Mouse (Mus musculus) heart, embryonic 12.5 days (tissue): ENCODE measurements around the gene Tbc1d10b. TPM values are rescaled to one million over a fixed set of nuclear protein-coding genes. Genes with fewer than 3 reads are reported as not detected.
A peak's percentile ranks its signal among the peaks of the same experiment; 100 is the strongest.

Experiments
- ATAC-seq: fragments of 200-750 bp; cut with Nextera tagmentation; 2 replicates; pipeline ENCODE4 v1.8.0; 2017; ENCODE audit warnings: moderate TSS enrichment, moderate library complexity; ENCODE audit not compliant: insufficient number of reproducible peaks, low FRiP score
- H3K27ac ChIP-seq: fragments of 300-500 bp; sonication (generic); 2 replicates; pipeline ENCODE4 v1.5.1; 2016; ENCODE audit warnings: mild to moderate bottlenecking, moderate library complexity; ENCODE audit not compliant: poor library complexity, severe bottlenecking
- H3K27me3 ChIP-seq: fragments of 300-500 bp; sonication (generic); replicated peaks from 2 replicates; pipeline ENCODE4 v1.6.1; 2016; ENCODE audit warnings: mild to moderate bottlenecking, moderate library complexity
- H3K36me3 ChIP-seq: fragments of 300-500 bp; sonication (generic); 2 replicates; pipeline ENCODE4 v1.6.1; 2016; ENCODE audit warnings: mild to moderate bottlenecking, moderate library complexity
- H3K4me1 ChIP-seq: fragments of 300-500 bp; sonication (generic); replicated peaks from 2 replicates; pipeline ENCODE4 v1.6.1; 2016; ENCODE audit warnings: mild to moderate bottlenecking
- H3K4me2 ChIP-seq: fragments of 300-500 bp; sonication (generic); 2 replicates; pipeline ENCODE4 v1.6.1; 2016; ENCODE audit warnings: mild to moderate bottlenecking, moderate library complexity
- H3K4me3 ChIP-seq: fragments of 300-500 bp; sonication (generic); 2 replicates; pipeline ENCODE4 v1.5.1; 2016; ENCODE audit warnings: mild to moderate bottlenecking
- H3K9ac ChIP-seq: fragments of 300-500 bp; sonication (generic); 2 replicates; pipeline ENCODE4 v1.6.1; 2016; ENCODE audit warnings: mild to moderate bottlenecking, moderate library complexity
- H3K9me3 ChIP-seq: fragments of 300-500 bp; sonication (generic); replicated peaks from 2 replicates; pipeline ENCODE4 v1.6.1; 2016; ENCODE audit warnings: mild to moderate bottlenecking, moderate library complexity
- whole genome bisulfite sequencing: fragments of 180-500 bp; shearing (Covaris S2); methylation state at CpG from one replicate; pipeline ENCODE4 v1.1.7; 2016; 5-methylcytosine and 5-hydroxymethylcytosine counted together
- polyA plus RNA-seq: library from polyadenylated mRNA; unstranded; fragments of >200 nt; fragmentation: Nextera tagmentation; extraction: Ambion mirVana; gene quantifications from 2 replicates; pipeline ENCODE4 v1.2.1, GENCODE M21; 2016

The Tbc1d10b gene
- polyA plus RNA-seq, 1 experiment from 2014 or later, result 32.3 TPM

GRCm38 (mm10) chr7:127223515-127224478, 15.5 kb upstream of the Tbc1d10b start:
- no peak overlapping the region for H3K9ac ChIP-seq
- H3K27me3 ChIP-seq, result no peaks in the 10 kb centered on the region
- H3K4me1 ChIP-seq, result peaks cover 3% of the 10 kb centered on the region; the same call in 1 of the 2 replicates
- H3K27ac ChIP-seq, result no peak overlapping the region
- H3K4me2 ChIP-seq, result no peak overlapping the region
- 0 out of 2 replicates have a peak, but pooled peaks have one; percentile 36 for ATAC-seq
- no peak overlapping the region for H3K4me3 ChIP-seq
- WGBS, result 74% methylated on average over 6 of the region's 6 CpGs
- no peaks in the 10 kb centered on the region for H3K9me3 ChIP-seq
- H3K36me3 ChIP-seq, result no peaks in the 10 kb centered on the region

GRCm38 (mm10) chr7:127223106-127223505, 14.8 kb upstream of the Tbc1d10b start:
- Histone ChIP-seq H3K9me3 (no peaks in the 10 kb centered on the region), H3K36me3 (no peaks in the 10 kb centered on the region), H3K4me1 (peaks cover 9% of the 10 kb centered on the region), H3K9ac (no peak overlapping the region), H3K27me3 (no peaks in the 10 kb centered on the region), H3K27ac (no peak overlapping the region), H3K4me3 (no peak overlapping the region), H3K4me2 (no peak overlapping the region)
- no peak for ATAC-seq
- 91% methylated on average over 3 of the region's 3 CpGs for WGBS

GRCm38 (mm10) chr7:127220440-127220839, 12.2 kb upstream of the Tbc1d10b start:
- ATAC-seq, result no peak
- H3K4me3 ChIP-seq, result no peak overlapping the region
- WGBS, result 58% methylated on average over 6 of the region's 6 CpGs
- H3K36me3 ChIP-seq, result no peaks in the 10 kb centered on the region
- H3K9ac ChIP-seq, result no peak overlapping the region
- no peak overlapping the region for H3K4me2 ChIP-seq
- H3K27ac ChIP-seq, result no peak overlapping the region
- no peaks in the 10 kb centered on the region for H3K27me3 ChIP-seq
- peaks cover 29% of the 10 kb centered on the region for H3K4me1 ChIP-seq
- no peaks in the 10 kb centered on the region for H3K9me3 ChIP-seq

GRCm38 (mm10) chr7:127218670-127219069, 10.4 kb upstream of the Tbc1d10b start:
- H3K9ac ChIP-seq, result no peak overlapping the region
- peak overlapping the region; percentile 76 for H3K27ac ChIP-seq
- no peaks in the 10 kb centered on the region for H3K36me3 ChIP-seq
- no peak overlapping the region for H3K4me2 ChIP-seq
- no peaks in the 10 kb centered on the region for H3K9me3 ChIP-seq
- 0 out of 2 replicates have a peak, but pooled peaks have one; percentile 15 for ATAC-seq
- peaks cover 43% of the 10 kb centered on the region for H3K4me1 ChIP-seq
- no peaks in the 10 kb centered on the region for H3K27me3 ChIP-seq
- 84% methylated on average over 4 of the region's 4 CpGs for WGBS
- H3K4me3 ChIP-seq, result no peak overlapping the region

- no peak overlapping the region for H3K9ac ChIP-seq
- 56% methylated on average over 10 of the region's 10 CpGs for WGBS
- H3K4me3 ChIP-seq, result no peak overlapping the region
Measured at GRCm38 (mm10) chr7:127217901-127218642, 9.8 kb upstream of the Tbc1d10b start.

GRCm38 (mm10) chr7:127217475-127217874, 9.2 kb upstream of the Tbc1d10b start:
- Histone ChIP-seq H3K4me1 (peaks cover 43% of the 10 kb centered on the region), H3K9ac (no peak overlapping the region), H3K27ac (peak overlapping the region; percentile 76), H3K4me2 (peak overlapping the region; percentile 32), H3K9me3 (no peaks in the 10 kb centered on the region), H3K36me3 (no peaks in the 10 kb centered on the region), H3K27me3 (no peaks in the 10 kb centered on the region), H3K4me3 (no peak overlapping the region)
- ATAC-seq, result peak; percentile 24
- WGBS, result 47% methylated on average over 6 of the region's 6 CpGs

More at GRCm38 (mm10) chr7:127217901-127218642, 9.8 kb upstream of the Tbc1d10b start:
- H3K9me3 ChIP-seq, result no peaks in the 10 kb centered on the region
- peak overlapping the region; percentile 76 for H3K27ac ChIP-seq
- peak; percentile 33; the same call in 1 of the 2 replicates for ATAC-seq
- H3K4me2 ChIP-seq, result peak overlapping the region; percentile 32
- H3K36me3 ChIP-seq, result no peaks in the 10 kb centered on the region
- H3K27me3 ChIP-seq, result no peaks in the 10 kb centered on the region
- peaks cover 43% of the 10 kb centered on the region for H3K4me1 ChIP-seq

- no peak overlapping the region for H3K4me2 ChIP-seq
- peaks cover 46% of the 10 kb centered on the region for H3K4me1 ChIP-seq
- H3K36me3 ChIP-seq, result no peaks in the 10 kb centered on the region
- H3K27ac ChIP-seq, result no peak overlapping the region
- WGBS, result 73% methylated on average over 5 of the region's 5 CpGs
- ATAC-seq, result no peak
- H3K27me3 ChIP-seq, result no peaks in the 10 kb centered on the region
- H3K9me3 ChIP-seq, result no peaks in the 10 kb centered on the region
- no peak overlapping the region for H3K4me3 ChIP-seq
- no peak overlapping the region for H3K9ac ChIP-seq
Measured at GRCm38 (mm10) chr7:127216307-127216706, 8.0 kb upstream of the Tbc1d10b start.

GRCm38 (mm10) chr7:127214981-127215871, 7.0 kb upstream of the Tbc1d10b start:
- Histone ChIP-seq H3K4me2 (peak overlapping the region; percentile 71), H3K9ac (peak overlapping the region; percentile 67), H3K27ac (no peak overlapping the region), H3K4me3 (peak overlapping the region; percentile 44), H3K36me3 (no peaks in the 10 kb centered on the region), H3K27me3 (no peaks in the 10 kb centered on the region), H3K4me1 (peaks cover 50% of the 10 kb centered on the region), H3K9me3 (no peaks in the 10 kb centered on the region)
- ATAC-seq, result peak; percentile 23; the same call in 1 of the 2 replicates
- WGBS, result 20% methylated on average over 33 of the region's 33 CpGs

GRCm38 (mm10) chr7:127214521-127214920, 6.3 kb upstream of the Tbc1d10b start:
- H3K36me3 ChIP-seq, result no peaks in the 10 kb centered on the region
- peak overlapping the region; percentile 67 for H3K9ac ChIP-seq
- peaks cover 51% of the 10 kb centered on the region for H3K4me1 ChIP-seq
- no peak for ATAC-seq
- WGBS, result 22% methylated on average over 21 of the region's 21 CpGs
- H3K4me3 ChIP-seq, result peak overlapping the region; percentile 44
- peak overlapping the region; percentile 71 for H3K4me2 ChIP-seq
- H3K9me3 ChIP-seq, result no peaks in the 10 kb centered on the region
- H3K27me3 ChIP-seq, result no peaks in the 10 kb centered on the region
- no peak overlapping the region for H3K27ac ChIP-seq

GRCm38 (mm10) chr7:127213930-127214329, 5.7 kb upstream of the Tbc1d10b start:
- H3K9me3 ChIP-seq, result no peaks in the 10 kb centered on the region
- no peak overlapping the region for H3K27ac ChIP-seq
- H3K4me3 ChIP-seq, result no peak overlapping the region
- WGBS, result 55% methylated on average over 12 of the region's 12 CpGs
- H3K4me2 ChIP-seq, result peak overlapping the region; percentile 71
- no peak overlapping the region for H3K9ac ChIP-seq
- no peaks in the 10 kb centered on the region for H3K36me3 ChIP-seq
- peaks cover 54% of the 10 kb centered on the region for H3K4me1 ChIP-seq
- no peaks in the 10 kb centered on the region for H3K27me3 ChIP-seq
- no peak for ATAC-seq
